Mouse (Mus musculus): Measurements from ENCODE around the gene Cep72.

GRCm38 (mm10) chr13:74073369-74073768 is 11.3 kb upstream of the Cep72 start:
- TF ChIP-seq CTCF (conservative IDR thresholded peaks at IDR 0.05; ENCODE audit: low read length), result no peak
- no peak for TF ChIP-seq POU5F1 (IDR thresholded peaks at IDR 0.05; ENCODE audit: borderline replicate concordance, low read length)
- TF ChIP-seq NANOG (IDR thresholded peaks at IDR 0.05; ENCODE audit: borderline replicate concordance, low read length), result no peak

Measured in E14TG2a.4 (cell line).